Mouse (Mus musculus): ENCODE measurements around the gene Arhgdib. TPM values are rescaled to one million over a fixed set of nuclear protein-coding genes. Genes with fewer than 3 reads are reported as not detected.

Gene Arhgdib
- total and polyA plus RNA-seq, 3 experiments, result 321 to 1,150 (median 355) TPM

DNA sequence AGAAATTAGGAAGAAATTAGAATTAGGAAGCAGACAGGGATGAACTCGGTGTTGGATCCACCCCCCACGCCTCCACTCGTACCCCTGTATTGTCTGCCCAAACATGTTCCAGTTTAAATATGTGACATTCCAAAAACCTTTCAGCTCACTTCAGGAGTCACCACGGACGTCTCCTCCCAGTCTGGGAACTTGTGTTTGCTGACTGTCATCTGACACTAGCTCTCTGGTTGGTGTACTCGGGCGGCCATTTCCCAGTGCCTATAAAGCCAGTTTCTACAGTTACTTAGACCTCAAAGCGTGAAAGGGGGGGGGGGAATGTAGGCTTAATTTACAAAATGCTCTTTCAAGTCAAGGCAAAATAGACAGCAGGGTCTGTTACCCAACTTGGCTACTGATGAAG, 60.0 kb downstream of the Arhgdib start:
- H3K9ac ChIP-seq (ENCODE audit: insufficient read depth, low read depth), result no peak overlapping the region
- TF ChIP-seq RCOR1 (conservative IDR thresholded peaks at IDR 0.05; ENCODE audit: low read depth, low read length) (no peak), ELF1 (IDR thresholded peaks at IDR 0.05; ENCODE audit: low read depth, low read length) (no peak), MAFK (IDR thresholded peaks at IDR 0.05; ENCODE audit: insufficient replicate concordance, low read length) (no peak), POLR2AphosphoS2 (IDR thresholded peaks at IDR 0.05; ENCODE audit: low read depth, low read length) (no peak), ZC3H11A (IDR thresholded peaks at IDR 0.05; ENCODE audit: low read depth, low read length) (no peak), ZMIZ1 (IDR thresholded peaks at IDR 0.05; ENCODE audit: low read depth, low read length) (no peak), USF2 (conservative IDR thresholded peaks at IDR 0.05; ENCODE audit: low read depth, low read length) (no peak), MEF2A (IDR thresholded peaks at IDR 0.05; ENCODE audit: borderline replicate concordance, low read depth, low read length) (no peak), MXI1 (IDR thresholded peaks at IDR 0.05; ENCODE audit: low read depth, low read length) (no peak), SMC3 (IDR thresholded peaks at IDR 0.05; ENCODE audit: low read depth, low read length) (no peak), GABPA (IDR thresholded peaks at IDR 0.05; ENCODE audit: insufficient replicate concordance, low read depth, low read length) (no peak), MAX (IDR thresholded peaks at IDR 0.05; ENCODE audit: low read length) (no peak), USF1 (IDR thresholded peaks at IDR 0.05; ENCODE audit: low read depth, low read length) (no peak), NELFE (IDR thresholded peaks at IDR 0.05; ENCODE audit: low read depth, low read length) (no peak), PAX5 (IDR thresholded peaks at IDR 0.05; ENCODE audit: low read length) (no peak), TCF12 (IDR thresholded peaks at IDR 0.05; ENCODE audit: low read depth, low read length) (no peak), IRF4 (IDR thresholded peaks at IDR 0.05; ENCODE audit: low read depth, low read length) (no peak), CTCF (conservative IDR thresholded peaks at IDR 0.05 in 1 of 2, IDR thresholded peaks at IDR 0.05 in 1 of 2; ENCODE audit: low read depth in 2 of 2, low read length in 2 of 2) (no peak), RAD21 (IDR thresholded peaks at IDR 0.05; ENCODE audit: low read depth, low read length) (no peak), NRF1 (IDR thresholded peaks at IDR 0.05; ENCODE audit: low read depth, low read length) (no peak)
- no peaks in the 10 kb centered on the region for H3K79me2 ChIP-seq (replicated peaks; ENCODE audit: control insufficient read depth, extremely low read depth, insufficient read depth, poor library complexity, severe bottlenecking)
- peaks cover 0 to 25% of the 10 kb centered on the region in 2 experiments for H3K36me3 ChIP-seq (replicated peaks in 1 of 2; ENCODE audit: control insufficient read depth in 1 of 2, insufficient read depth in 1 of 2, low read length in 1 of 2)
- no peaks in the 10 kb centered on the region for H3K4me1 ChIP-seq (ENCODE audit: control insufficient read depth in 1 of 2, insufficient read depth in 2 of 2)
- no peak for DNase-seq (ENCODE audit: extremely low read depth)
- in situ Hi-C loops (cut with MboI; ENCODE audit: low pct_ligation_motif_present, low pct_unique_long_range_greater_than_20kb, low sequenced_read_pairs), result no loop called here
- H3K9me3 ChIP-seq (replicated peaks; ENCODE audit: low read length), result no peaks in the 10 kb centered on the region
- H3K27ac ChIP-seq (ENCODE audit: insufficient read depth, low read depth), result no peak overlapping the region
- no peak overlapping the region for H3K4me2 ChIP-seq (ENCODE audit: insufficient read depth, low read depth, poor library complexity, severe bottlenecking)
- H3K27me3 ChIP-seq (replicated peaks), result no peaks in the 10 kb centered on the region
- no peak overlapping the region for H3K4me3 ChIP-seq (replicated peaks in 1 of 3; ENCODE audit: low read depth in 2 of 3, low read length in 2 of 3, poor library complexity in 1 of 3)
- dilution Hi-C loops (cut with MboI; ENCODE audit: extremely low pct_ligation_motif_present, extremely low pct_unique_long_range_greater_than_20kb, low sequenced_read_pairs), result no loop called here

DNA sequence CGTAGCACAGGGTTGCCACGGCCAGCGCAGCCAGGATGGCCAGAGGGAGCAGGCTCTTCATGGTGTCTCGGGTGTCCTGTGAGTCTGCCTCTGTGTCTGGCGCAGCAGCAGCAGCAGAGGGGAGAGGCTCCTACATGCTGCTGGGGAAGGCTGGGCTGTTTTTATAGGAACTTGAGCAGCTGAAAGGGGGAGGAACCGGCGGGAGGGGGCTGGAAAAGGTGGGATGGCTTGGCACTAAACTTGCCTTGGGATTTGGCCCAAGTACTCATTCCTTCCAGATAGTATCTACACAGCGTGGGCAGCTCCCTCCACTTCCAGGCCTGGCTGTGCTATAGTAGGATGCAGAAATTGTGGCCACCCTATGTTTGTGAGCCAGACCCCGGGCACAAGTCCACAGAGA, 66.0 kb downstream of the Arhgdib start, which contains the start of gene Mgp:
Gene Mgp (minus strand): TSS at position 154 of the 400 bp plus-strand sequence.
- Histone ChIP-seq H3K79me2 (replicated peaks; ENCODE audit: control insufficient read depth, extremely low read depth, insufficient read depth, poor library complexity, severe bottlenecking) (no peaks in the 10 kb centered on the region), H3K4me3 (replicated peaks in 1 of 3; ENCODE audit: low read depth in 2 of 3, low read length in 2 of 3, poor library complexity in 1 of 3) (no peak within 1 kb of the TSS), H3K9ac (ENCODE audit: insufficient read depth, low read depth) (no peak within 1 kb of the TSS), H3K4me2 (ENCODE audit: insufficient read depth, low read depth, poor library complexity, severe bottlenecking) (no peak within 1 kb of the TSS), H3K4me1 (ENCODE audit: control insufficient read depth in 1 of 2, insufficient read depth in 2 of 2) (no peaks in the 10 kb centered on the region), H3K36me3 (replicated peaks in 1 of 2; ENCODE audit: control insufficient read depth in 1 of 2, insufficient read depth in 1 of 2, low read length in 1 of 2) (peaks cover 0 to 23% of the 10 kb centered on the region in 2 experiments), H3K27ac (ENCODE audit: insufficient read depth, low read depth) (no peak within 1 kb of the TSS), H3K27me3 (replicated peaks) (no peaks in the 10 kb centered on the region), H3K9me3 (replicated peaks; ENCODE audit: low read length) (no peaks in the 10 kb centered on the region)
- dilution Hi-C loops (cut with MboI; ENCODE audit: extremely low pct_ligation_motif_present, extremely low pct_unique_long_range_greater_than_20kb, low sequenced_read_pairs) (no loop called here), in situ Hi-C loops (cut with MboI; ENCODE audit: low pct_ligation_motif_present, low pct_unique_long_range_greater_than_20kb, low sequenced_read_pairs) (no loop called here)
- DNase-seq (ENCODE audit: extremely low read depth), result no peak
- TF ChIP-seq POLR2A (IDR thresholded peaks at IDR 0.05; ENCODE audit: low read depth, low read length), result no peak
- TF ChIP-seq IRF4 (IDR thresholded peaks at IDR 0.05; ENCODE audit: low read depth, low read length), result no peak
- no peak for TF ChIP-seq PAX5 (IDR thresholded peaks at IDR 0.05; ENCODE audit: low read length)
- no peak for TF ChIP-seq MAX (IDR thresholded peaks at IDR 0.05; ENCODE audit: low read length)
- no peak for TF ChIP-seq ZKSCAN1 (IDR thresholded peaks at IDR 0.05; ENCODE audit: borderline replicate concordance, low read depth, low read length)
- TF ChIP-seq TBP (conservative IDR thresholded peaks at IDR 0.05; ENCODE audit: low read depth, low read length), result no peak
- no peak for TF ChIP-seq JUN (IDR thresholded peaks at IDR 0.05; ENCODE audit: insufficient read depth, low read depth, low read length)
- no peak for TF ChIP-seq MEF2A (IDR thresholded peaks at IDR 0.05; ENCODE audit: borderline replicate concordance, low read depth, low read length)
- no peak for TF ChIP-seq MYC (IDR thresholded peaks at IDR 0.05; ENCODE audit: low read depth, low read length)
- TF ChIP-seq RCOR1 (conservative IDR thresholded peaks at IDR 0.05; ENCODE audit: low read depth, low read length), result no peak
- no peak for TF ChIP-seq ELF1 (IDR thresholded peaks at IDR 0.05; ENCODE audit: low read depth, low read length)
- no peak for TF ChIP-seq UBTF (IDR thresholded peaks at IDR 0.05; ENCODE audit: low read depth, low read length)
